In the genomic region with DNA sequence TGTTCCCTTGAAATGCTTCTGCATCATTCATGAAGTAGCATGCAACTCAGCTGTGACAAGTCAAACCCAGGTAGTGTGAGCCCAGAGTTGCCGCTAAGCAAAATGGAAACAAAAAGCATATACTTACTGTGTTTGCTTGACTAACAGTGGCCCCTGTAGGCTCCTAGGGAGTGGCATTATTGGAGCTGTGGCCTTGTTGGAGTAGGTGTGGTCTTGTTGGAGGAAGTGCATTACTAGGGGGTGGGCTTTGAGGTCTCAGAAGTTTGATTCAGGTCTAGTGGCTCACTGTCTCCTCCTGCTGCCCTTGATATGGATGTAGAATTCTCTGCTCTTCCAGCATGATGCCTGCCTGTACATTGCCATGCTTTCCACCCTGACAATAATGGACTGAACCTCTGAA, we compare ENCODE assay signal across 9 mouse cellular contexts. TPM values are rescaled to one million over a fixed set of nuclear protein-coding genes. Genes with fewer than 3 reads are reported as not detected.
DNase-seq lines count a peak whose midpoint lies in the region; ATAC-seq and TF ChIP-seq lines count a peak whose summit lies in the region.
"Had no signal": no experiment of that assay in that cellular context is flagged by ENCODE, and none has a peak within 500 bp of the region (broad histone marks: within the 10 kb centered on the region; RNA-seq: fewer than 3 reads in every experiment).

No protein-coding gene starts in this region.

- no peaks in the 10 kb centered on the region for H3K36me3 ChIP-seq in kidney, postnatal 0 days (ENCODE audit: insufficient read depth, low read length)
- H3K36me3 ChIP-seq in liver, embryonic 13.5 days = no peaks in the 10 kb centered on the region
- no peaks in the 10 kb centered on the region for H3K36me3 ChIP-seq in kidney, adult 2 months (ENCODE audit: control insufficient read depth, insufficient read depth, low read length)
- H3K36me3 ChIP-seq: limb, embryonic 12.5 days had no signal

- no peak overlapping the region for H3K27ac ChIP-seq in kidney, postnatal 0 days
- peak overlapping the region; percentile 95 for H3K27ac ChIP-seq in bone marrow macrophage, adult 2 months (ENCODE audit: insufficient read depth, low read depth, low read length)
- H3K27ac ChIP-seq in liver, embryonic 13.5 days = no peak overlapping the region
- H3K27ac ChIP-seq in layer of hippocampus, adult 2 months = no peak overlapping the region
- no peak overlapping the region for H3K27ac ChIP-seq in kidney, adult 2 months (ENCODE audit: insufficient read depth, low read depth, low read length)
- H3K27ac ChIP-seq: limb, embryonic 12.5 days had no signal

- no peaks in the 10 kb centered on the region for H3K27me3 ChIP-seq in kidney, postnatal 0 days (ENCODE audit: insufficient read depth, low read length)
- H3K27me3 ChIP-seq in liver, embryonic 13.5 days = no peaks in the 10 kb centered on the region
- no peaks in the 10 kb centered on the region for H3K27me3 ChIP-seq in kidney, adult 2 months (replicated peaks; ENCODE audit: control insufficient read depth, insufficient read depth, low read length)

- TF ChIP-seq POLR2A in bone marrow macrophage, adult 2 months (IDR thresholded peaks at IDR 0.05; ENCODE audit: borderline replicate concordance, low read depth, low read length) = no peak
- TF ChIP-seq POLR2A in kidney, adult 2 months (IDR thresholded peaks at IDR 0.05; ENCODE audit: low read depth, low read length) = no peak

- H3K4me3 ChIP-seq in kidney, postnatal 0 days (replicated peaks; ENCODE audit: low read depth, low read length) = peak overlapping the region; percentile 18
- H3K4me3 ChIP-seq in bone marrow macrophage, adult 2 months (ENCODE audit: insufficient read depth, low read length) = peak overlapping the region; percentile 78
- peak overlapping the region; percentile 25; the same call in 1 of the 2 replicates for H3K4me3 ChIP-seq in liver, embryonic 13.5 days (replicated peaks)
- no peak overlapping the region for H3K4me3 ChIP-seq in layer of hippocampus, adult 2 months
- no peak overlapping the region for H3K4me3 ChIP-seq in kidney, adult 2 months (ENCODE audit: insufficient read depth, low read depth, low read length)

- peak overlapping the region; percentile 50 for H3K4me2 ChIP-seq in kidney, postnatal 0 days (ENCODE audit: low read length)
- H3K4me2 ChIP-seq in liver, embryonic 13.5 days = peak overlapping the region; percentile 50

- H3K4me1 ChIP-seq in kidney, postnatal 0 days (replicated peaks; ENCODE audit: insufficient read depth, low read length) = no peaks in the 10 kb centered on the region
- peaks cover 27% of the 10 kb centered on the region for H3K4me1 ChIP-seq in bone marrow macrophage, adult 2 months (ENCODE audit: control insufficient read depth, insufficient read depth, low read length)
- H3K4me1 ChIP-seq in liver, embryonic 13.5 days (replicated peaks) = no peaks in the 10 kb centered on the region
- H3K4me1 ChIP-seq in kidney, adult 2 months (ENCODE audit: control insufficient read depth, insufficient read depth, low read length) = no peaks in the 10 kb centered on the region
- H3K4me1 ChIP-seq: limb, embryonic 12.5 days had no signal

- no peak for ATAC-seq in kidney, postnatal 0 days (replicated peaks; ENCODE audit: low FRiP score, low read depth)
- ATAC-seq in liver, embryonic 13.5 days (ENCODE audit: low read depth) = no peak

- WGBS in kidney, postnatal 0 days = 30% methylated on average over 1 of the region's 1 CpGs
- WGBS in liver, embryonic 13.5 days (ENCODE audit: insufficient replicate concordance) = 11% methylated on average over 1 of the region's 1 CpGs
- WGBS in kidney, adult 2 months = 27% methylated on average over 1 of the region's 1 CpGs

- DNase-seq in kidney, postnatal 0 days (ENCODE audit: low spot score) = peak; percentile 70
- no peak for DNase-seq in kidney, adult 8-10 months
- no peak for DNase-seq in liver, embryonic 13.5 days
- peak; percentile 63 to 65 for DNase-seq in thymus, postnatal 10 days (ENCODE audit: low spot score in 2 of 2)
- DNase-seq in layer of hippocampus, adult 2 months (ENCODE audit: low spot score in 2 of 2) = no peak
- DNase-seq in kidney, adult 2 months = no peak
- no peak for DNase-seq in cerebellum, adult 11-12 months

- TF ChIP-seq CTCF in kidney, postnatal 0 days (IDR thresholded peaks at IDR 0.05; ENCODE audit: low read depth) = peak; percentile 44
- TF ChIP-seq CTCF in bone marrow macrophage, adult 2 months (IDR thresholded peaks at IDR 0.05; ENCODE audit: low read depth, low read length) = no peak
- TF ChIP-seq CTCF in layer of hippocampus, adult 2 months (conservative IDR thresholded peaks at IDR 0.05) = no peak
- no peak for TF ChIP-seq CTCF in kidney, adult 2 months (conservative IDR thresholded peaks at IDR 0.05; ENCODE audit: insufficient read depth, insufficient read length, low read depth, low read length)

- H3K9ac ChIP-seq in kidney, postnatal 0 days (ENCODE audit: low read depth, low read length) = no peak overlapping the region
- no peak overlapping the region for H3K9ac ChIP-seq in liver, embryonic 13.5 days
- H3K9ac ChIP-seq: limb, embryonic 12.5 days had no signal

- no peaks in the 10 kb centered on the region for H3K9me3 ChIP-seq in kidney, postnatal 0 days (replicated peaks; ENCODE audit: low read length)
- no peaks in the 10 kb centered on the region for H3K9me3 ChIP-seq in liver, embryonic 13.5 days (replicated peaks)
- H3K9me3 ChIP-seq: limb, embryonic 12.5 days had no signal

RNA-seq across cellular contexts. Expression of a gene that starts 19.7 kb away (rescaled TPM):
- polyA plus RNA-seq in kidney, postnatal 0 days (2015; fragmentation: Nextera tagmentation; extraction: Ambion mirVana) = 0.33 and 0.36 TPM in 2 replicates
- polyA plus RNA-seq in bone marrow macrophage, adult 2 months (2012; ENCODE audit: insufficient read depth, insufficient read length, missing spikeins) = 63.6 and 69.5 TPM in 2 replicates
- polyA plus RNA-seq in liver, embryonic 13.5 days (2015; fragmentation: Nextera tagmentation; extraction: Ambion mirVana) = 0.37 and 0.66 TPM in 2 replicates
- total RNA-seq in layer of hippocampus, adult 2 months (2021) = under 1 TPM; 0.44 to 0.69 TPM
- 0.37 and 1.3 TPM in 2 replicates for polyA plus RNA-seq in kidney, adult 2 months (2012; rRNA removed)

RNA-seq across cellular contexts. Expression of a gene that starts 24.6 kb away (rescaled TPM):
- 12.7 and 16.3 TPM in 2 replicates for polyA plus RNA-seq in kidney, postnatal 0 days (2015; fragmentation: Nextera tagmentation; extraction: Ambion mirVana)
- polyA plus RNA-seq in bone marrow macrophage, adult 2 months (2012; ENCODE audit: insufficient read depth, insufficient read length, missing spikeins) = 346 and 355 TPM in 2 replicates
- 4.9 and 5.0 TPM in 2 replicates for polyA plus RNA-seq in liver, embryonic 13.5 days (2015; fragmentation: Nextera tagmentation; extraction: Ambion mirVana)
- total RNA-seq in layer of hippocampus, adult 2 months (2021) = under 1 TPM; 0.44 to 0.56 TPM
- 4.0 and 7.3 TPM in 2 replicates for polyA plus RNA-seq in kidney, adult 2 months (2012; rRNA removed)

RNA-seq across cellular contexts. Expression of a gene that starts 48.7 kb away (rescaled TPM):
- polyA plus RNA-seq in kidney, postnatal 0 days (2015; fragmentation: Nextera tagmentation; extraction: Ambion mirVana) = 9.4 and 11.5 TPM in 2 replicates
- polyA plus RNA-seq in bone marrow macrophage, adult 2 months (2012; ENCODE audit: insufficient read depth, insufficient read length, missing spikeins) = 19.8 and 21.1 TPM in 2 replicates
- polyA plus RNA-seq in liver, embryonic 13.5 days (2015; fragmentation: Nextera tagmentation; extraction: Ambion mirVana) = 5.5 and 8.3 TPM in 2 replicates
- under 1 TPM; 0.27 to 0.49 TPM for total RNA-seq in layer of hippocampus, adult 2 months (2021)
- polyA plus RNA-seq in kidney, adult 2 months (2012; rRNA removed) = 0.18 and 0.36 TPM in 2 replicates

Comparison
In these comparisons a context has a peak if more than half of its experiments do, and no peak if none do; other contexts are left out.
1. DNase-seq: peak in kidney, postnatal 0 days (single experiment) and thymus, postnatal 10 days (2 of 2); none in kidney, adult 8-10 months (0 of 2), liver, embryonic 13.5 days (single experiment), layer of hippocampus, adult 2 months (0 of 2), kidney, adult 2 months (single experiment) and cerebellum, adult 11-12 months (single experiment).
2. H3K4me3 ChIP-seq: peak in kidney, postnatal 0 days (single experiment), bone marrow macrophage, adult 2 months (single experiment) and liver, embryonic 13.5 days (single experiment); none in layer of hippocampus, adult 2 months (single experiment) and kidney, adult 2 months (single experiment).
3. RNA of a gene that starts 19.7 kb away (polyA plus RNA-seq): 63.6 to 69.5 TPM in bone marrow macrophage, adult 2 months; 0.37 to 1.3 TPM in kidney, adult 2 months, 0.37 to 0.66 TPM in liver, embryonic 13.5 days and 0.33 to 0.36 TPM in kidney, postnatal 0 days; every median in the first group is over 10 times any median in the second.
4. RNA of a gene that starts 24.6 kb away (polyA plus RNA-seq): 346 to 355 TPM in bone marrow macrophage, adult 2 months; 12.7 to 16.3 TPM in kidney, postnatal 0 days, 4.0 to 7.3 TPM in kidney, adult 2 months and 4.9 to 5.0 TPM in liver, embryonic 13.5 days; every median in the first group is over 10 times any median in the second.